Mouse (Mus musculus) kidney, adult 2 months (tissue): ENCODE measurements around the gene Sytl2. TPM values are rescaled to one million over a fixed set of nuclear protein-coding genes. Genes with fewer than 3 reads are reported as not detected.
A peak's percentile ranks its signal among the peaks of the same experiment; 100 is the strongest.

Experiments used
- DNase-seq: peaks from one replicate; pipeline ENCODE4 v3.0.0; 2021
- H3K27ac ChIP-seq: fragments of 200-500 bp; 2 replicates; pipeline ENCODE4 v1.5.1; 2012; ENCODE audit warnings: low read depth, low read length, control low read depth, inconsistent platforms; ENCODE audit not compliant: insufficient read depth
- H3K27me3 ChIP-seq: fragments of 200-500 bp; replicated peaks from 2 replicates; pipeline ENCODE4 v1.6.1; 2012; ENCODE audit warnings: mild to moderate bottlenecking, moderate library complexity, low read length, inconsistent platforms; ENCODE audit not compliant: control insufficient read depth, insufficient read depth
- H3K36me3 ChIP-seq: fragments of 200-500 bp; 2 replicates; pipeline ENCODE4 v1.6.1; 2012; ENCODE audit warnings: mild to moderate bottlenecking, moderate library complexity, low read length, inconsistent platforms; ENCODE audit not compliant: control insufficient read depth, insufficient read depth
- H3K4me1 ChIP-seq: fragments of 200-500 bp; 2 replicates; pipeline ENCODE4 v1.6.1; 2011; ENCODE audit warnings: low read length; ENCODE audit not compliant: control insufficient read depth, insufficient read depth
- H3K4me3 ChIP-seq: fragments of 200-500 bp; 2 replicates; pipeline ENCODE4 v1.5.1; 2011; ENCODE audit warnings: mild to moderate bottlenecking, low read depth, low read length, control low read depth; ENCODE audit not compliant: insufficient read depth
- CTCF ChIP-seq: fragments of 200-500 bp; conservative IDR thresholded peaks from 2 replicates; pipeline ENCODE4 v1.5.1; 2011; ENCODE audit warnings: low read depth, mild to moderate bottlenecking, control low read depth, low read length, moderate library complexity, mixed read lengths; ENCODE audit not compliant: insufficient read depth, insufficient read length
- POLR2A ChIP-seq: fragments of 200-500 bp; IDR thresholded peaks from one replicate; pipeline ENCODE4 v1.6.1; 2011; ENCODE audit warnings: low read depth, low read length, control low read depth
- WGBS: fragments of 180-500 bp; shearing (Covaris S2); methylation state at CpG from one replicate; pipeline ENCODE4 v1.1.7; 2018; 5-methylcytosine and 5-hydroxymethylcytosine counted together
- polyA plus RNA-seq: library from polyadenylated mRNA; depleted of rRNA; stranded (reverse); fragments of >200 nt; gene quantifications from 2 replicates; pipeline ENCODE4 v1.2.3, GENCODE M21; 2012

The Sytl2 gene
- polyA plus RNA-seq, 1 experiment, result 9.0 TPM

- peaks cover 3% of the 10 kb centered on the region; the same call in 1 of the 2 replicates for H3K4me1 ChIP-seq
- TF ChIP-seq CTCF, result no peak
- TF ChIP-seq POLR2A, result no peak
- no peaks in the 10 kb centered on the region for H3K27me3 ChIP-seq
- H3K36me3 ChIP-seq, result no peaks in the 10 kb centered on the region
- peak; percentile 52 for DNase-seq
- WGBS, result 55% methylated on average over 4 of the region's 4 CpGs
- no peak overlapping the region for H3K27ac ChIP-seq
- no peak overlapping the region for H3K4me3 ChIP-seq
These were observed 70.8 kb downstream of the Sytl2 start for GRCm38 (mm10) chr7:90372804-90373203.

- Histone ChIP-seq H3K27ac (no peak overlapping the region), H3K27me3 (no peaks in the 10 kb centered on the region), H3K4me1 (no peaks in the 10 kb centered on the region), H3K4me3 (no peak overlapping the region), H3K36me3 (no peaks in the 10 kb centered on the region)
- WGBS, result 73% methylated on average over 2 of the region's 2 CpGs
- TF ChIP-seq POLR2A, result no peak
- no peak for DNase-seq
These were observed 82.4 kb downstream of the Sytl2 start for GRCm38 (mm10) chr7:90384411-90384810.

- H3K27ac ChIP-seq, result no peak overlapping the region
- DNase-seq, result no peak
- no peaks in the 10 kb centered on the region for H3K36me3 ChIP-seq
- TF ChIP-seq CTCF, result no peak
- no peak for TF ChIP-seq POLR2A
- H3K4me3 ChIP-seq, result no peak overlapping the region
- H3K27me3 ChIP-seq, result no peaks in the 10 kb centered on the region
- WGBS, result 17% methylated on average over 8 of the region's 8 CpGs
- H3K4me1 ChIP-seq, result no peaks in the 10 kb centered on the region
These were observed 84.9 kb downstream of the Sytl2 start for GRCm38 (mm10) chr7:90386885-90387459.

GRCm38 (mm10) chr7:90389765-90390164, 87.7 kb downstream of the Sytl2 start:
- Histone ChIP-seq H3K27ac (no peak overlapping the region), H3K4me1 (no peaks in the 10 kb centered on the region), H3K36me3 (no peaks in the 10 kb centered on the region), H3K27me3 (no peaks in the 10 kb centered on the region), H3K4me3 (no peak overlapping the region)
- DNase-seq, result no peak
- 62% methylated on average over 3 of the region's 3 CpGs for WGBS
- TF ChIP-seq POLR2A, result no peak
- no peak for TF ChIP-seq CTCF

- no peaks in the 10 kb centered on the region for H3K4me1 ChIP-seq
- no peaks in the 10 kb centered on the region for H3K36me3 ChIP-seq
- no peak overlapping the region for H3K27ac ChIP-seq
- no peak for DNase-seq
- 64% methylated on average over 4 of the region's 4 CpGs for WGBS
- TF ChIP-seq CTCF (no peak), POLR2A (no peak)
- H3K27me3 ChIP-seq, result no peaks in the 10 kb centered on the region
- H3K4me3 ChIP-seq, result no peak overlapping the region
These were observed 93.0 kb downstream of the Sytl2 start for GRCm38 (mm10) chr7:90395073-90395472.

- Histone ChIP-seq H3K4me3 (no peak overlapping the region), H3K27me3 (no peaks in the 10 kb centered on the region), H3K27ac (no peak overlapping the region), H3K4me1 (no peaks in the 10 kb centered on the region), H3K36me3 (no peaks in the 10 kb centered on the region)
- 53% methylated on average over 5 of the region's 5 CpGs for WGBS
- no peak for TF ChIP-seq CTCF
- no peak for TF ChIP-seq POLR2A
- no peak for DNase-seq
These were observed 93.9 kb downstream of the Sytl2 start for GRCm38 (mm10) chr7:90395928-90396327.

- Histone ChIP-seq H3K36me3 (no peaks in the 10 kb centered on the region), H3K27ac (no peak overlapping the region), H3K4me1 (no peaks in the 10 kb centered on the region), H3K4me3 (no peak overlapping the region), H3K27me3 (no peaks in the 10 kb centered on the region)
- 34% methylated on average over 3 of the region's 3 CpGs for WGBS
- peak; percentile 64 for DNase-seq
- TF ChIP-seq POLR2A (no peak), CTCF (peak; percentile 63)
These were observed 107.9 kb downstream of the Sytl2 start for GRCm38 (mm10) chr7:90409934-90410333.
